Mouse (Mus musculus) MEL (cell line): ENCODE results near the gene Tubgcp6.

Source experiments
- BHLHE40 ChIP-seq: IDR thresholded peaks from 2 replicates; pipeline ENCODE4 v1.6.1; 2012; ENCODE audit warnings: low read depth, mild to moderate bottlenecking, inconsistent platforms, low read length, improper control_type of control experiment, borderline replicate concordance
- CTCF ChIP-seq, 3 experiments: IDR thresholded peaks in 2 of 3; conservative IDR thresholded peaks in 1 of 3; 2 replicates each; pipeline ENCODE4 v1.5.1; 2011 to 2012; ENCODE audit warnings: low read length in 3 of 3, low read depth in 2 of 3, mild to moderate bottlenecking in 2 of 3, improper control_type of control experiment in 1 of 3, inconsistent platforms in 1 of 3, mixed read lengths in 1 of 3, moderate library complexity in 1 of 3; ENCODE audit not compliant: control insufficient read depth in 1 of 3, insufficient read depth in 1 of 3, poor library complexity in 1 of 3, severe bottlenecking in 1 of 3
- POLR2A ChIP-seq, 2 experiments: IDR thresholded peaks; 2 replicates each; pipeline ENCODE4 v1.6.1; 2011 to 2012; ENCODE audit warnings: low read length in 2 of 2, mild to moderate bottlenecking in 2 of 2, control low read depth in 1 of 2, improper control_type of control experiment in 1 of 2, low read depth in 1 of 2, moderate library complexity in 1 of 2; ENCODE audit not compliant: control insufficient read depth in 1 of 2, insufficient read depth in 1 of 2, poor library complexity in 1 of 2
- ZNF384 ChIP-seq: IDR thresholded peaks from 2 replicates; pipeline ENCODE4 v1.6.1; 2012; ENCODE audit warnings: low read depth, mild to moderate bottlenecking, inconsistent platforms, low read length, improper control_type of control experiment

DNA sequence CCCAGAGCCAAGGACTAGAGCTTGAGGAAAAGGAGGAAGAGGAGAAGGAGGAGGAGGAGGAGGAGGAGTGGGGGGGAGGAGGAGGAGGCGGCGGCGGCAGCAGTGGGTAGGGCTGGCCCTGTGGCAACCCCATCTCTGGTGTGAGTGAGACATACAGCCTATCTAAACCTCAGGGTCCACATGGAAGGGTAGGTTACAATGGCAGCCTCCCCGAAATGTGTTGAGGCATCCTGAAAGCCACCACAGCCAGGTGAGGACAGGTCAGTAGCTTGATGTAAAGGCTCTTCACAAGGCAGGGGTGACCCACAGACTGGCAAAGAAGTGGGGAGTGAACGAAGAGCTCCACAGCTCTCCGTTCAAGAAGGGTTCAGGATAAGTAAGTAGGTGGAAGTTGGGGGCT, 15.6 kb upstream of the Tubgcp6 start:
- TF ChIP-seq POLR2A (IDR thresholded peaks at IDR 0.05; ENCODE audit: control insufficient read depth in 1 of 2, insufficient read depth in 1 of 2, low read depth in 1 of 2, low read length in 2 of 2, poor library complexity in 1 of 2) (no peak), ZNF384 (no peak), CTCF (IDR thresholded peaks at IDR 0.05 in 2 of 3, conservative IDR thresholded peaks at IDR 0.05 in 1 of 3; ENCODE audit: control insufficient read depth in 1 of 3, insufficient read depth in 1 of 3, low read depth in 2 of 3, low read length in 3 of 3, poor library complexity in 1 of 3, severe bottlenecking in 1 of 3) (no peak), BHLHE40 (no peak)
